Mouse (Mus musculus) cerebellum, adult 2 months (tissue): Measurements from ENCODE around the gene Ube2d1. TPM values are rescaled to one million over a fixed set of nuclear protein-coding genes. Genes with fewer than 3 reads are reported as not detected.

Experiments used
- DNase-seq, 2 experiments: peaks; one replicate each; pipeline ENCODE4 v3.0.0; 2021
- H3K27ac ChIP-seq: fragments of 200-500 bp; 2 replicates; pipeline ENCODE4 v1.5.1; 2012; ENCODE audit warnings: low read length, control low read depth, inconsistent platforms; ENCODE audit not compliant: insufficient read depth
- H3K27me3 ChIP-seq: fragments of 200-500 bp; 2 replicates; pipeline ENCODE4 v1.6.1; 2012; ENCODE audit warnings: inconsistent platforms, mild to moderate bottlenecking, low read length, moderate library complexity; ENCODE audit not compliant: control insufficient read depth, insufficient read depth
- H3K4me1 ChIP-seq: fragments of 200-500 bp; 2 replicates; pipeline ENCODE4 v1.6.1; 2011; ENCODE audit warnings: low read length; ENCODE audit not compliant: control insufficient read depth, insufficient read depth
- H3K4me3 ChIP-seq: fragments of 200-500 bp; replicated peaks from 2 replicates; pipeline ENCODE3; 2011; ENCODE audit warnings: mild to moderate bottlenecking, low read depth, low read length, control low read depth; ENCODE audit not compliant: insufficient read depth
- CTCF ChIP-seq: fragments of 200-500 bp; IDR thresholded peaks from 2 replicates; pipeline ENCODE4 v1.5.1; 2011; ENCODE audit warnings: low read depth, mild to moderate bottlenecking, control low read depth, low read length, moderate library complexity, borderline replicate concordance; ENCODE audit not compliant: insufficient read depth
- POLR2A ChIP-seq: fragments of 200-500 bp; IDR thresholded peaks from 2 replicates; pipeline ENCODE4 v1.6.1; 2011; ENCODE audit warnings: low read length, control low read depth, borderline replicate concordance; ENCODE audit not compliant: insufficient read depth
- WGBS: fragments of 180-500 bp; shearing (Covaris S2); methylation state at CpG from one replicate; pipeline ENCODE4 v1.1.7; 2018; 5-methylcytosine and 5-hydroxymethylcytosine counted together
- polyA plus RNA-seq: library from polyadenylated mRNA; depleted of rRNA; stranded (reverse); fragments of >200 nt; gene quantifications from 2 replicates; pipeline ENCODE4 v1.2.3, GENCODE M21; 2012

Gene Ube2d1
- polyA plus RNA-seq, 1 experiment = 123 TPM

DNA sequence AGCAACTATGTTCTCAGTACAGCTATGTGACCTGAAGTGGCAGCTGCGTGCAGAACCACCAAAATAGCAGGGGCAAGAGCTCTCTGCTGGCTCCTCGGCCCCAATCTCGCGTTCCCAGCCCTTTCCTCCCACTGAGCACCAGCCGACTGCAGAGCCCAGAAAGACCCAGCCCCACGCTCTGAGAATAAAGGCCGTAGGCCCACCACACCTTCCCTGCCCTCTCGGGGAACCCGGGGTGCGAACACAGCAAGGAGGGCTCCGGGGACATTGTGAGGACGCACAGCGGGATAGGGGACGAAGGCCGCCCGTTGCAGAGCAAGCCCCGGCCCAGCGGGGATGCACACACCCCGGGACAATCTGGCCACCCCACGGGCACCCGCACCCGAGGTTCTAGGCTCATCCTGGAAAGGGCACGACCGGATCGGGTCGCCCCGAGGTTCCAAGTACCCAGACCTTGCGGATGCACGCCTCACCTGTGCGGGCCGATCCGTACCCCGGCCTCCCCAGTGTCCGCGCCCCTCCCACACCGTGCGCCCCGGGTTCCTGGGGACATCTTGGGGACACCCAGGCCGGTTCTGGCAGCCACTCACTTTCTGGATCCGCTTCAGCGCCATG lies 444 bp downstream of the Ube2d1 start:
- Histone ChIP-seq H3K27ac (peak overlapping the region; percentile 85), H3K4me1 (peaks cover 6% of the 10 kb centered on the region; the same call in 1 of the 2 replicates), H3K4me3 (peak overlapping the region; percentile 94), H3K27me3 (no peaks in the 10 kb centered on the region)
- peak in 1 of 2 experiments; percentile 49 for DNase-seq
- no peak for TF ChIP-seq CTCF
- TF ChIP-seq POLR2A = no peak
- WGBS = under 1% methylated on average over 41 of the region's 41 CpGs

DNA sequence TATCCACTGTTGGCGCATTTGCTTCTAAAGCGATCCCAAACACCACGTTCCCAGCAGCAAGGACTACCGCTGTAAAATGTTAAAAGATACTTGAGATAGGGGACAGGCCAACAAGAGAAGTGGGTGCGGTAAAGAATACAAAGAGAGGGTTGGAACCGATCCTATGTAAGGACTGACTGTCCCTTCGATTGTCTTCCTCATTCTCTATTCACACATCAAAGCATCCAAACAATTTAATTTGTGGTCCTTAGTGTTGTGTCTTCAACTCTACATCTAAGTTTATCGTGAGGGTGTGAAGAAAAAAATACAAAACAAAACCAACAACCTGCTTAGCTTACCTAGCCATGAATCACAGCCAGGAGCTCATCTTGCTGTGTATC lies 941 bp downstream of the Ube2d1 start:
- H3K27ac ChIP-seq = peak overlapping the region; percentile 85
- peak in 1 of 2 experiments; percentile 16 for DNase-seq
- no peak for TF ChIP-seq CTCF
- no peak for TF ChIP-seq POLR2A
- H3K27me3 ChIP-seq = no peaks in the 10 kb centered on the region
- peaks cover 6% of the 10 kb centered on the region; the same call in 1 of the 2 replicates for H3K4me1 ChIP-seq
- WGBS = 4% methylated on average over 8 of the region's 8 CpGs
- peak overlapping the region; percentile 94 for H3K4me3 ChIP-seq

DNA sequence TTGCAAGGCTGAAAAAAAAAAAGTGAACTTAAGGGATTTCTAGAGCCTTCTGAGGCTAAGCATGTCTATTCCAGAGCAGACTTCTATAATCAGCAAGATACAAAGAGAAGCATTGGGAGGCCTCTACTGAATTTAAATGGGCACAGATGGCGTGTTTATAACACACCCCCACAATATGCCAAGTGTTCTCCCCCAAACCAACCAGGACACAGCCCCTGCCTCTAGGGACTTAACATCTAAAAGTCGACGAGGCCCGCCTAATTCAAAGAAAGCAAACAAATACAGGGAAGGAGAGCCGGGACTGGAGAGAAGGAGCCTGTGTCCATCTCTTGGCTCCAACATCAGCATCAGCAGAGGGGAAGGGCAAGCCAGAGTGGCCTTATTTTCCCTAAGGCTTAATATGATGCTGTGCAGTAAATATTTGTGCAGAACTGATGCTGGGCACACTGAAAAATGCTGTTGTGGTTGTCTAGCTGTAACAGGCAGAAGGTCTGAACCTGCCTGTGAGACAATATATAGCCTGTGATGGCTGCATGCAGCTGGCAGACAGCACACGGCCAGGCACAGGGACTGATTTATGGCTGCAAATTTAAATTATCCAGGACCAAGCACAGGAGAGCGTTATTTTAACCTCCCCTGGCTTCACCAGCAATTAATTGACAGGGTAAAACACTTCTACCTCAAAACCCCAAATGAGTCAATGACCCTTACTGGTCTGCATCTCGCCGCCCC lies 11.9 kb downstream of the Ube2d1 start:
- Histone ChIP-seq H3K27me3 (no peaks in the 10 kb centered on the region), H3K4me3 (no peak overlapping the region), H3K27ac (peak overlapping the region; percentile 86), H3K4me1 (peaks cover 17% of the 10 kb centered on the region)
- no peak for TF ChIP-seq CTCF
- TF ChIP-seq POLR2A = no peak
- 35% methylated on average over 9 of the region's 9 CpGs for WGBS
- peak; percentile 47 to 51 for DNase-seq

DNA sequence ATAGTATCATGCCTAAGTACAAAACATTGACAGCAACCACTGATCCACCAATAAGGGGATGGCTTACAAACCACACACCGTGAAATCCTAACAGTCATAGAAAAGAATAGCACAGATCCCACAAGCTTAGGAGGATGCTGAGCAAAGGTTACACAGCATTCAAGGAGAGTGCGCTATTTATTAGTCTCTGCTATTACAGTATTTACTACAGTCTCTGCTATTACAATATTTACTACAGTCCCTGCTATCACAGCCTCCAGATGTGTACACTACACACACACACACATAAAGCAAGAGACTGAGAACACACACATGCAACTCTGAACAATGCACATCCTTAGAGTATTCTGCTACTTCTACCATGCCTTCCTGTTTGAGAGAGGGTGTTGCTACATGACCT lies 17.1 kb downstream of the Ube2d1 start:
- DNase-seq = no peak
- no peak overlapping the region for H3K4me3 ChIP-seq
- 81% methylated on average over 2 of the region's 2 CpGs for WGBS
- TF ChIP-seq POLR2A = no peak
- no peak for TF ChIP-seq CTCF
- peaks cover 11% of the 10 kb centered on the region for H3K4me1 ChIP-seq
- H3K27me3 ChIP-seq = no peaks in the 10 kb centered on the region
- no peak overlapping the region for H3K27ac ChIP-seq

DNA sequence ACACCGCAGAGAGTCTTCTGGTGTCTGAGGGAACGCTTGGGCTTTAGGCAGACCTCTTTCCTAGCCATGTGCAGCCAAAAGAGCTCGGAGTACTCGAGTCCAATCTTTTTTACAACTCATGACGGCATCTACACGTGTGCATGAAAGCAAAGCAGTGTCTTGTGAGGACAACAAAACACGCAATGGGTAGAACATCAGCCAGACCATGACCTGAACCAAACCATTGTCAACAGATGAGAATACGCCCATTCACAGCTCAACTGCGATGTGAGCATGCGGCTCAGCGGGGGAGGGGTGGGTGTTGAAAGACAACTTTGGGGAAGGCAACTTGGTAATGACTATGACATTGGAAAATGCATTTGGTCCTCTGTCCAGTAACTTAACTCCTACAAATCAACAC lies 17.6 kb downstream of the Ube2d1 start:
- Histone ChIP-seq H3K4me1 (peaks cover 9% of the 10 kb centered on the region), H3K27ac (peak overlapping the region; percentile 61; the same call in 1 of the 2 replicates), H3K4me3 (no peak overlapping the region), H3K27me3 (no peaks in the 10 kb centered on the region)
- peak; percentile 22 to 34 for DNase-seq
- 80% methylated on average over 11 of the region's 11 CpGs for WGBS
- TF ChIP-seq CTCF (no peak), POLR2A (no peak)

DNA sequence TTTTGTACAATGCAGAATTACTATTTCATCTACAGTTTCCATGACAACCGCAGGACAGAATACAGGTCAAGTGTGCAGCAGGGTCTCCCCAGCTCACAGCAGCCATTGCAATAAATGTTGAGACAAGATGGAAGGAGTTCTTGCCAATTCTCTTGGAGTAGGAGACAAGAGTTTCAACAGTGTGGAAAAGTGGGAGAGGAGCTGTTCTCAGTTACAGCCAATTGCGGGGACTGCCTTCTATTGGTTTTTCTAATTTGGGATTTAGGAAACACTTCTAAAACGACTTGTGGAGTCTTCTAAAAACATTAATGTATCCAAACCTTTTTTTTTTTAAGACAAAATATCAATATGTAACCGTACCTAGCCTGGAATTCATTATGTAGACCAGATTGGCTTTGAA lies 20.0 kb downstream of the Ube2d1 start:
- H3K4me1 ChIP-seq = peaks cover 8% of the 10 kb centered on the region
- H3K27ac ChIP-seq = no peak overlapping the region
- no peaks in the 10 kb centered on the region for H3K27me3 ChIP-seq
- no peak for TF ChIP-seq POLR2A
- H3K4me3 ChIP-seq = no peak overlapping the region
- WGBS = 88% methylated on average over 4 of the region's 4 CpGs
- no peak for DNase-seq

DNA sequence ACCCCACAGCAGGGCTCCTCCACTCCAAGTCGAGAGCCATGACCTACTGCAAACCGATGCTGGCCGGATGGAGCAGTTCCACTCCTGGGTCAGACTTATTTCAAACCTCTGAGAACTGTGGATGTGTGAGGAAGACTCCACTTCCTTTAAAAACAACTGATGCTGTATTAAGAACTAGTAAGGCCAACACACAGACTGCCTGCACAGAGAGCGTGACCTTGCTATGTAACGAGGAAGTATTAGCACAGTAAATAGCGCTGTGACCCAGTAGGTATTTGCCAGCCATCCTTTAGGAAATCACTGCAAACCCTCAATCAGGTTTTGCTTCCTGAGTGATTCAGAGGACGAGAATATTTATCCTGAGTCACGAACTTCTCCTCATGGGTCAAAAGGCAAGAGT lies 23.4 kb downstream of the Ube2d1 start:
- peaks cover 5% of the 10 kb centered on the region; the same call in 1 of the 2 replicates for H3K4me1 ChIP-seq
- TF ChIP-seq CTCF = no peak
- TF ChIP-seq POLR2A = no peak
- H3K27ac ChIP-seq = no peak overlapping the region
- no peak overlapping the region for H3K4me3 ChIP-seq
- 77% methylated on average over 8 of the region's 8 CpGs for WGBS
- no peak for DNase-seq
- H3K27me3 ChIP-seq = no peaks in the 10 kb centered on the region

DNA sequence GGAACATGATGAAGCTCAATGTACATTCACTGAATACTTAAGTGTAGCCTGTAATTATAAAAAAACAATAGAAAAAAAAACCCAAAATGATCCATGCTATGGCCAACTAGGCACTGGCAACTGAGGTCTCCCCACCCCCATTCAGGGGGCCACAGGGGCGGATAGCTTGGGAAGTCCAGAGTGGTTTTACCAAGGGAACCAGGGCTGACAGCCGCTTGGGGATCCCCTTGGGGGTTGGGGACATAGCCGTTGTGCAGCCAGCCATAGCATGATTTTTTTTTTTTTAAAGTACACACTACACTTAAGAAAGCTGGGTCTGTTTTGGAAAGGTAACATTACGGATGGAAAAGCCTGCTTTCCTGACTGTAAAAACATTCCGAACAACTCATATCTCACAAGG lies 26.1 kb downstream of the Ube2d1 start:
- WGBS = 61% methylated on average over 5 of the region's 5 CpGs
- H3K27ac ChIP-seq = no peak overlapping the region
- peaks cover 2% of the 10 kb centered on the region; the same call in 1 of the 2 replicates for H3K4me1 ChIP-seq
- H3K27me3 ChIP-seq = no peaks in the 10 kb centered on the region
- H3K4me3 ChIP-seq = no peak overlapping the region
- no peak for TF ChIP-seq CTCF
- no peak for TF ChIP-seq POLR2A
- DNase-seq = no peak
